Mouse (Mus musculus) megakaryocyte, adult 5-6 weeks (primary cell): ENCODE measurements at regions not wholly inside any gene's neighbourhood (a gene's known extent, or its start where the extent isn't known, plus 50 kb on each side); places are given as distances from the start of the nearest gene placed in this dataset.
A peak's percentile ranks its signal among the peaks of the same experiment; 100 is the strongest.

Experiments used
- ATAC-seq: 2 replicates; pipeline ENCODE4 v1.8.0; 2016; ENCODE audit warnings: mild to moderate bottlenecking, inconsistent platforms; ENCODE audit not compliant: poor library complexity, severe bottlenecking

GRCm38 (mm10) chr1:151045334-151045733 is 52.1 kb upstream of the Hmcn1 start:
- no peak for ATAC-seq

- no peak for ATAC-seq
Observed at GRCm38 (mm10) chr1:151046626-151047025, 53.4 kb upstream of the Hmcn1 start.

GRCm38 (mm10) chr1:151049726-151050506 is 56.7 kb upstream of the Hmcn1 start:
- ATAC-seq, result no peak

DNA sequence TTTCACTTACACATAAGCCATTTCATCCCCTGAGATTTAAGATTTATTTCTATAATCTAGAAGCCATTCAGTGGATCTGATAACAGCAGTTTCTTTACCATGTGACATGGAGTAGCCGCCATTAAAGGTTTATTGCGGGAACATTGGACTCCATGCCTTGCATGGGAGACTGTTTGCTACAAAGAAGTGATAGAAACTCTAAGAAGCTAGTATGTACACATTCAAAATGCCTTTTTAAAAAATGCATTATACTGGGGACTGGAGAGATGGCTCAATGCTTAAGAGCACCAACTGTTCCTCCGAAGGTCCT is 57.2 kb upstream of the Hmcn1 start:
- ATAC-seq, result no peak

GRCm38 (mm10) chr1:151053268-151053667 is 60.0 kb upstream of the Hmcn1 start:
- no peak for ATAC-seq

DNA sequence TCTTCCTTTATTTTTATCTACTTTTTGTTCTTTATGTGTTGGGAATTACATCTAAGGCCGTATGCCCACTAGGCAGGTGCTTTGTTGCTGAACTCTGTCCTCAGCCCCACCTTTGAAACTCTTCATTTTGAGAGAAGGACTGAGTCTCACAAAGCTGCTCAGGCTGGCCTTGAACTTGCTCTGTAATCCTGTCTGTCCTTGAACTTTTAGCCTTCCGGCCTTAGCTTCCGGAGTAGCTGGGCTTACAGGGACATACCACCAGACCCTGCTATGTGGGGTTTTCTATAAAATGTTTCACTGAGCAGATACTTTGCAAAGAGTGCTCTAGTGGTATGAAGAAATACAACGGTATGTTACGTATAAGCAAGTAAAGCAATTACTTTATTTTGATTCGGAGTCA is 62.2 kb upstream of the Hmcn1 start:
- no peak for ATAC-seq

- no peak for ATAC-seq
Observed at GRCm38 (mm10) chr1:151059546-151060136, 66.4 kb upstream of the Hmcn1 start.

GRCm38 (mm10) chr1:151065090-151065567 is 71.9 kb upstream of the Hmcn1 start:
- 0 out of 2 replicates have a peak, but pooled peaks have one; percentile 15 for ATAC-seq

DNA sequence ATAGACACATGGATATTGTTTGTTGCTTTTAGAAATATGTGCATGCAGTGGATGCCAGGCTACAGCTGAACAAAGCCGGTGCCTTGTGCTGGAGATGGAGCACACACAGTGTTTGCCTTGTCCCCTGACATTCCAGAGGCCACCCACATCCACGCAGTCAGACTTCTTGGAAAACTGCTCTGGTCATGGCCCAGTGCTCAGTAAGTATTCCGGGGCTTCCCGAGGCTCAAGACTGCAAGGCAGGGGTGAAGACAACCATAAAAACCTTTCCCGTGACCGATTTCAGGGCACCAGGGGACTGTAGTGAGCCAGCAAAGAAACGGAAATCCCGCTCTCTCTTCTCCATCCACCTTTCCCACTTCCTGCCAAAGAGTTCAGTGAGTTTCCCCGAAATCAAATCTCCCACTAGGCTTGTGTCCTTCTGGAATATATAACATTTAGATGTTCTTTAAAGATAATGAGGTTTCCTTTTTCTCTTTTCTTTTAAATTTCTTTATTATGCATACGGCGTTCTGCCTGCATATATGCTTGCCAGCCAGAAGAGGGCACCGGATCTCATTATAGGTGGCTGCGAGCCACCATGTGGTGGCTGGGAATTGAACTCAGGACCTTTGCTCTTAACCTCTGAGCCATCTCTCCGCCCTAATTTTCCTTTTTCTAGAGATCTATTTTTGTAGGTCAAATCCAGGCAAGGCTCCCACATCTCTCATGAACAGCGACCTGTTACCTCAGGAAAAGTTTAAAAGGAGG is 73.3 kb upstream of the Hmcn1 start:
- no peak for ATAC-seq

DNA sequence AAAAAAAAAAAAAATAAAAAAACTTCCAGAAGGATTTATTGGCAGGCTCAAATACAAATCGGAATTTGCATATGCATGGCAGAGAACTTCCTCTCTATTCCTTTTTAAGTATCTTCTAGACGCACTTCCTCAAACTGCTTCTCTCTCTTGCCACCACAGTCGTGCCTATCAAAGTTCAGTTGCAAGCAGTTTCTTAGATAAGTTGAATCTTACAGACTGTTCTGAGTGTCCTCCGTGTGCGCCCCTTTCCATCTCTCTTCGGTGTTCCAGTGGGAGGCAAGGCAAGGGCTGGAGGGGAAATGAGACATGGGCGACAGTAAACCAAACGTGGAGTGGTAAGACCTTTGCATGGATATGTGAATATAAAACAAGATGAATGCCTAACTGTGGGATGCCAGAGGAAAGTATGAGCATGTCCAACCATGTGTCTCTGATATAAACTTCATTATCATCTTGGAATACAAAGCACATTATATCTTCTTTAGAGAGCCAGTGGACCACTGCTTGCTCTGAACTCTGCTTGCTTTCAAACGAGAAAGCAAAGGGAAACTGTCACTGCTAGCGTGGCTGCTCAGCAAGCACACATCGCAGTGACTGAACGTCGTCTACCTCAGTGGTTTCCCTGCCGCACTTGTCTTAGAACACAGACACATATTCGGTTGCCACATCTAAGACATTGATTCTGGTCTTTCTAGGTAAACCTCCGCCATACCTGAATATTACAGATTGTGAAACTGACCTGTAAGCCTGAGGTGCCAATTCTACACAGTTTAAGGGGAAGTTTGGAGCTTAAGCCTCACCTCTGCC is 81.5 kb upstream of the Hmcn1 start:
- ATAC-seq, result peak; percentile 72

DNA sequence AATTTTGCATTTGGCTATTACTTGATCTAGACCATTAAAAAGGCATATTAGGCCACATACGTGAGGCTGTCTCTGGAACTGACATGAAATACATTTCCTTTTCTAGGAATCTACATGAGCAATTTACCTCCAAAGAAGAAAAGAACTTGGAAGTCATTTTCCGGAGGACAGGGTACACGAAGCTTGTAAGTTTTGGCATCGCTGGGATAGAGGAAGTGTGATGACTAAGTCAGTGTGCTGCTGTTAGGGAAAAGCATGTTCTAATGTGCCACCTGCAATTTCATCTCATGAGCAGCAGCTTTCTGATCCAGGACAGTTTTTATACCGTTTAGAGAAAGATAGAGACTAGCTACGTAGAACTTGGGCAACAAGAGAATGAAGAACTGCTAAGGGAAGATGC is 82.3 kb upstream of the Hmcn1 start:
- ATAC-seq, result no peak

GRCm38 (mm10) chr1:151078909-151079522 is 85.8 kb upstream of the Hmcn1 start:
- ATAC-seq, result peak; percentile 78

- no peak for ATAC-seq
Observed at GRCm38 (mm10) chr1:151079614-151080360, 86.6 kb upstream of the Hmcn1 start.

DNA sequence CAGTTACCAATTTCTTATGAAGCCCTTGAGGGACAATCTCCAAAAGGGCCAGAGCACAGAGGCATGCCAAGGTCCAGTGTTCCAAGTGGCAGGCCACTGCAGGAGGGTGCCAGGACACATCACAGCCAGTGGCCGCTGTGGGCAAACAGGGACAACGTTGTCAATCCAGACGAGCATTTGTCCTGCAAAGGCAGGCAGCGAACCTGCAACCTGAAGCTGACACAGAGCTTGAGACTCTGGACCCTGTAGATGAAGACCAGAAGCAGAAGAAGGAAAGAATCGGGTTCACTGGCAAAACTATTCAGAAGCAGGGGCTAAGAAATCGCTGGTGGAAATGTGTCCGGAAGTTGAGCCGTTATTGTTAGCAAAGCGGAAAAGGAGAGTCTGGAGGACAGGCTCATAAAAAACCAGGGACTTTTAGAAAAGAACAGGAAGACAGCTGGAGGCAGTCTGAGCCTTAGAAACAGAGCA is 87.3 kb upstream of the Hmcn1 start:
- no peak for ATAC-seq

DNA sequence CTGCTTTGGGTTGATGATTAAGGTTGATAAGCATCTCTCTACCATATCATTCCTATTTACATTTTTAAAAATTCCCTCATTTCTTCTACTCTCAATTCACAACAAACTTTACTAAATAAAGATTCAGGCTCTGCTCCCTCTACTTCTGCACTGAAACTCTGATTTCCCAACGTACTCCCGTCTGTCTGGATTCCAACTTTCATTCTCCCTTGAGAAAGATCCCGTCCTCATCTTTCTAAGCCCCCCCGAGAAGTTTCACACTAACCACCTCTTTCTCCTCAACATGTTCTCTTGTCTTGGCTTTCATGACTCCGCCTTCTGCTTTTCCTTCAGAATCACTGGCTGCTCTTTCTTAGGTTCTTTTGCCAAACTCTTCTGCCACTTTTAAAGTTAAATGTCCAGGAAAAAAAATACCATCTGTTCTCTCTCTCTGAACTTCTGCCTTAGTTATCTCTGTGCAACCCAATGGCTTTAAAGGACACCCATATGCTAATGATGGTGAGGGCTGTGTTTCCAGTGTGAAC is 89.3 kb upstream of the Hmcn1 start:
- ATAC-seq, result no peak

GRCm38 (mm10) chr1:151083806-151084205 is 90.6 kb upstream of the Hmcn1 start:
- peak; percentile 31; the same call in 1 of the 2 replicates for ATAC-seq

DNA sequence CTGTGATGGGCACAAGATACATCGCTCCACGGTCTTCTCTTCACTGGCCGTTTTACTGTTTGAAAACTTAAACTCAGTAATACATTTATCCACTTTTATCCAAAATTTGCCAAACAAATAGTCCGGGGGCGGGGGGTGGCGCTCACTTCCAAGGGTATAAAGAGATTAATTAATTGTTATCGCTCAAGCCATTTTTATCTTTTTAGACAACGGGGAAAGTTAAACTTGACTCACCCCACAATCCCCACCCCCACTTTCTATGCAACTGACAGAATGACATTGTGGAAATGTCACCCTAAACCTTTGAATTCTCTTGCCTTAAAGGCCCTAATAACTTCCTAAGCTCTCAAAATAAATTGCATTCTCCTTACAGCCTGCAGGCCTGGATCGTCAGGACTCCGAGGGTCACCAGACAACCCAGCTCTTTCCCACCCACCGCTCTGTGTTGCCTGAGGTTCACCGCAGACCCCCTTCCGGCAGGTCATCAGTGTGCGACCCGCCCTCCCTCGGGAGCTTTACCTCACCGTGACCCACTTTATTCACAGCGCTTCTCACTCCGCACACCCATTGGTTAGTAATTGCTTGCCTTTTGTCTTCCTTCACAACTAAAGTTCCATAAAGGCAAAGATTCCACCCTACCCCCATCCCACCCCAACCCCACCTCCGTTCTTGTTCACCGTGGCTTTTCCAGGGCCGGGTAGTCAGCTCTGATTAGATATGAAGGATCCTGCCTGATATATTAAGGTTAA is 93.0 kb upstream of the Hmcn1 start:
- no peak for ATAC-seq

GRCm38 (mm10) chr1:151087151-151087660 is 94.0 kb upstream of the Hmcn1 start:
- ATAC-seq, result peak; percentile 30; the same call in 1 of the 2 replicates
